Mouse (Mus musculus): Measurements from ENCODE around the gene Esyt1.
"Not testable (repeated sequence)": the region's sequence is repeated elsewhere in the genome, so short reads cannot be mapped to it uniquely, and the experiment has no call there.

The Esyt1 gene

GRCm38 (mm10) chr10:128525671-128526308 lies at the start of gene Esyt1:
TSS of gene Esyt1 (minus strand) at chr10:128525871.
- DNase-seq = peak; percentile 96

GRCm38 (mm10) chr10:128575063-128575462 lies 49.4 kb upstream of the Esyt1 start:
- DNase-seq = no peak

- DNase-seq = peak; percentile 99
These were observed 40.3 kb upstream of the Esyt1 start, which contains the start of gene Pa2g4 for GRCm38 (mm10) chr10:128565788-128566531. TSS of gene Pa2g4 (minus strand) at chr10:128565987.

GRCm38 (mm10) chr10:128565206-128565787 lies 39.6 kb upstream of the Esyt1 start:
- peak; percentile 39 for DNase-seq

GRCm38 (mm10) chr10:128563544-128563943 lies 37.9 kb upstream of the Esyt1 start:
- no peak for DNase-seq

GRCm38 (mm10) chr10:128556963-128557362 lies 31.3 kb upstream of the Esyt1 start:
- DNase-seq = no peak

- DNase-seq = no peak
These were observed 30.6 kb upstream of the Esyt1 start for GRCm38 (mm10) chr10:128556286-128556685.

GRCm38 (mm10) chr10:128555567-128555966 lies 29.9 kb upstream of the Esyt1 start:
- not testable (repeated sequence) for DNase-seq

GRCm38 (mm10) chr10:128550144-128550823 lies 24.6 kb upstream of the Esyt1 start:
- DNase-seq = not testable (repeated sequence)

- DNase-seq = not testable (repeated sequence)
These were observed 24.0 kb upstream of the Esyt1 start for GRCm38 (mm10) chr10:128549682-128550057.

- peak; percentile 96 for DNase-seq
These were observed 23.4 kb upstream of the Esyt1 start, which contains the start of gene Rpl41 for GRCm38 (mm10) chr10:128548947-128549681. TSS of gene Rpl41 (minus strand) at chr10:128549305.

GRCm38 (mm10) chr10:128548051-128548791 lies 22.6 kb upstream of the Esyt1 start:
- not testable (repeated sequence) for DNase-seq

- peak; percentile 97 for DNase-seq
These were observed 21.8 kb upstream of the Esyt1 start, which contains the start of gene Zc3h10 for GRCm38 (mm10) chr10:128547361-128548032. TSS of gene Zc3h10 (minus strand) at chr10:128547774.

- no peak for DNase-seq
These were observed 21.1 kb upstream of the Esyt1 start for GRCm38 (mm10) chr10:128546787-128547186.

GRCm38 (mm10) chr10:128546361-128546760 lies 20.7 kb upstream of the Esyt1 start:
- peak; percentile 51 for DNase-seq

GRCm38 (mm10) chr10:128545570-128545898 lies 19.9 kb upstream of the Esyt1 start:
- no peak for DNase-seq

- DNase-seq = no peak
These were observed 19.3 kb upstream of the Esyt1 start for GRCm38 (mm10) chr10:128544674-128545569.

- no peak for DNase-seq
These were observed 18.5 kb upstream of the Esyt1 start for GRCm38 (mm10) chr10:128544151-128544657.

GRCm38 (mm10) chr10:128543100-128543499 lies 17.4 kb upstream of the Esyt1 start:
- no peak for DNase-seq
